In the genomic region with DNA sequence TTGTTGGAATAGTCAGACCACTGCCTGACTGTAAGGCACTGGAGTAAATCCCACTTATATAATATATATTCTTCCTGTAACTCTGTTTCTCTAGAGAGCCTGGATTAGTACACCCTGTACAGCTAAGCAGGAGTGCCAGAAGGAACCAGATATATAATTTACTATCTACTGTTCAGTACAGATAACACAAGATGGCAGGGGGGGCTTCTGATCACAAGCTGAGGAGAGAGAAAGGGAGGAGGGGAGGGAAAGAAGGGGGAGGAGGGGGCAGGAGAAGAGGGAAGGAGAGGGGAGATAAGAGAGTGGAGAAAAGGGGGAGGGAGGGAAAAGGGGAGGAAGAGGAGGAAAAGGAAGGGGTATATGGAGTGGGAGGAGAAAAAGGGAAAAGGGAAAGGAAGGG, we compare ENCODE assay signal across 28 mouse cellular contexts.
"Had no signal": no experiment of that assay in that cellular context is flagged by ENCODE, and none has a peak within 500 bp of the region (broad histone marks: within the 10 kb centered on the region; RNA-seq: fewer than 3 reads in every experiment).

No protein-coding gene starts in this region.

- H3K4me3 ChIP-seq: limb, embryonic 10.5 days; limb, embryonic 12.5 days; limb, embryonic 13.5 days; limb, embryonic 15.5 days; liver, embryonic 12.5 days; liver, embryonic 13.5 days; liver, embryonic 15.5 days; lung, embryonic 15.5 days; midbrain, embryonic 10.5 days; midbrain, embryonic 12.5 days; midbrain, embryonic 13.5 days; midbrain, embryonic 15.5 days; myocyte; neural tube, embryonic 12.5 days had no signal

- H3K36me3 ChIP-seq: limb, embryonic 10.5 days; limb, embryonic 12.5 days; limb, embryonic 13.5 days; limb, embryonic 15.5 days; liver, embryonic 12.5 days; liver, embryonic 13.5 days; liver, embryonic 15.5 days; lung, embryonic 15.5 days; midbrain, embryonic 10.5 days; midbrain, embryonic 12.5 days; midbrain, embryonic 13.5 days; midbrain, embryonic 15.5 days; neural tube, embryonic 12.5 days had no signal

- H3K27me3 ChIP-seq: limb, embryonic 12.5 days; limb, embryonic 13.5 days; limb, embryonic 15.5 days; liver, embryonic 12.5 days; liver, embryonic 13.5 days; liver, embryonic 15.5 days; lung, embryonic 15.5 days; midbrain, embryonic 12.5 days; midbrain, embryonic 13.5 days; midbrain, embryonic 15.5 days; neural tube, embryonic 12.5 days had no signal

- H3K9ac ChIP-seq: limb, embryonic 12.5 days; limb, embryonic 13.5 days; limb, embryonic 15.5 days; liver, embryonic 12.5 days; liver, embryonic 13.5 days; liver, embryonic 14.5 days; liver, embryonic 15.5 days; liver, postnatal 0 days; lung, embryonic 14.5 days; lung, embryonic 15.5 days; midbrain, embryonic 12.5 days; midbrain, embryonic 13.5 days; midbrain, embryonic 15.5 days; neural tube, embryonic 12.5 days had no signal

- DNase-seq: left cerebral cortex, postnatal 4 days; liver; liver, embryonic 13.5 days; liver, postnatal 0 days; lung, adult 18-20 months; lung, adult 2 months; lung, embryonic 14.5 days; lung, postnatal 10 days; lung, postnatal 14 days; lung, postnatal 36 days; lung, postnatal 4 days; midbrain, embryonic 14.5 days had no signal

- H3K27ac ChIP-seq: limb, embryonic 10.5 days; limb, embryonic 12.5 days; limb, embryonic 13.5 days; limb, embryonic 15.5 days; liver, embryonic 12.5 days; liver, embryonic 13.5 days; liver, embryonic 14.5 days; liver, embryonic 15.5 days; lung, embryonic 15.5 days; macrophage; midbrain, embryonic 10.5 days; midbrain, embryonic 12.5 days; midbrain, embryonic 13.5 days; midbrain, embryonic 15.5 days; neural tube, embryonic 12.5 days had no signal

- H3K9me3 ChIP-seq: limb, embryonic 10.5 days; limb, embryonic 13.5 days; limb, embryonic 15.5 days; liver, embryonic 12.5 days; liver, embryonic 13.5 days; liver, embryonic 15.5 days; lung, embryonic 15.5 days; megakaryocyte, embryonic 14.5 days; midbrain, embryonic 10.5 days; midbrain, embryonic 12.5 days; midbrain, embryonic 13.5 days; midbrain, embryonic 15.5 days; neural tube, embryonic 12.5 days had no signal
